Mouse (Mus musculus): ENCODE data around the gene Fn3k. TPM values are rescaled to one million over a fixed set of nuclear protein-coding genes. Genes with fewer than 3 reads are reported as not detected.
A peak's percentile ranks its signal among the peaks of the same experiment; 100 is the strongest.

The Fn3k gene
- 7.7 and 7.8 TPM in 2 replicates for polyA plus RNA-seq (2015; fragmentation: Nextera tagmentation; extraction: Ambion mirVana)

DNA sequence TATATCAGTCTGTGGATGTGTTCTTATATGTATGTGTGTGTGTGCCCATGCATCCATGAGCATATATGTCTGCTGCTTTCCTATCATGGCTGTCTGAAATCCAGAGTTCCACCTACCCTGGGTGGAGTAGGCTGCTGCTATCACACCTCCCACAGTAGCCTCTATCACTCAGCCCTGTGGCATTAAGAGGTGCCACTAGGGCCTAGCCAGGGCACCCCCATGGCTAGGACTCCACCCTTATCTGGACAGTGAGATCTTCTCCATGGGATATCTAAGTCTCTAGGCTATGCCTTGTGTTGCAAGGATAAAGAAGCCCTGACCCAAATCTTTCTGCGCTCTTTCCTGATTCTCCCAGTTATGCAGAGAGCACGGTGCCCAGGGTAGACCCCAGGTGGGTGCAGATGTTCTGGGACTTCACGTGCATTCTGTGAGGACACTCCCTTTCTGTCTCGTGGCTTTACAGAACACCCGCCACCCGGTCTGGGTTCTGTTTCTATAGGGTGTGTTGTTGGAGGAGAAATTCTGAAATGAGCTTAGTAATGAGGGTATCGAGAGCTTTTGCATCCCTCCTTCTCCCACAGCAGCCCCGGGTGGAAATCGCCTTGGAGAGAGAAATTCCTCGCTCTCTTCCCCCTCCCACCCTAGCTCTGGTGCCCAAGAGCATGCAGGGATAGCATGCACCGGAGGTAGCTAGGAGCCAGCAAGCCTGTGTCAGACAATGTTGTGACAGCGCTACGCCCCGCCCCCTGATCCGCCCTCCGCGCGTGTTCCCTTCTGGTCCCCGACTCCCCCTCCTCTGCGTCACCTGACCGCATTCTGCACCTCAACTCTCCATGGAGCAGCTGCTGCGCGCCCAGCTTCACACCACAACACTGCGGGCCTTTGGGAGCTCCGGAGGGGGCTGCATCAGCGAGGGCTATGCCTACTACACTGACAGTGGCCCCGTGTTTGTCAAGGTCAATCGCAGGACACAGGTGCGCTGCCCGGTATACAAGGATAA is at the start of gene Fn3k:
Gene Fn3k, plus strand, starts transcription at position 758 of the 1,000 bp plus-strand sequence.
- Histone ChIP-seq H3K27me3 (replicated peaks; ENCODE audit: control insufficient read depth, insufficient read depth, low read length) (no peaks in the 10 kb centered on the region), H3K27ac (ENCODE audit: low read depth, low read length) (peak within 1 kb of the TSS; percentile 66), H3K4me1 (ENCODE audit: control insufficient read depth, insufficient read depth, low read depth, low read length) (peaks cover 11% of the 10 kb centered on the region), H3K36me3 (ENCODE audit: control insufficient read depth, insufficient read depth, low read length) (peaks cover 3% of the 10 kb centered on the region; the same call in 1 of the 2 replicates), H3K9me3 (ENCODE audit: control insufficient read depth, low read length) (no peaks in the 10 kb centered on the region), H3K9ac (ENCODE audit: low read depth, low read length) (peak within 1 kb of the TSS; percentile 70), H3K4me2 (ENCODE audit: low read length) (peak within 1 kb of the TSS; percentile 76), H3K4me3 (ENCODE audit: low read length) (peak within 1 kb of the TSS; percentile 58)
- WGBS: 5% methylated on average over 29 of the region's 30 CpGs
- peak; percentile 98 for ATAC-seq

DNA sequence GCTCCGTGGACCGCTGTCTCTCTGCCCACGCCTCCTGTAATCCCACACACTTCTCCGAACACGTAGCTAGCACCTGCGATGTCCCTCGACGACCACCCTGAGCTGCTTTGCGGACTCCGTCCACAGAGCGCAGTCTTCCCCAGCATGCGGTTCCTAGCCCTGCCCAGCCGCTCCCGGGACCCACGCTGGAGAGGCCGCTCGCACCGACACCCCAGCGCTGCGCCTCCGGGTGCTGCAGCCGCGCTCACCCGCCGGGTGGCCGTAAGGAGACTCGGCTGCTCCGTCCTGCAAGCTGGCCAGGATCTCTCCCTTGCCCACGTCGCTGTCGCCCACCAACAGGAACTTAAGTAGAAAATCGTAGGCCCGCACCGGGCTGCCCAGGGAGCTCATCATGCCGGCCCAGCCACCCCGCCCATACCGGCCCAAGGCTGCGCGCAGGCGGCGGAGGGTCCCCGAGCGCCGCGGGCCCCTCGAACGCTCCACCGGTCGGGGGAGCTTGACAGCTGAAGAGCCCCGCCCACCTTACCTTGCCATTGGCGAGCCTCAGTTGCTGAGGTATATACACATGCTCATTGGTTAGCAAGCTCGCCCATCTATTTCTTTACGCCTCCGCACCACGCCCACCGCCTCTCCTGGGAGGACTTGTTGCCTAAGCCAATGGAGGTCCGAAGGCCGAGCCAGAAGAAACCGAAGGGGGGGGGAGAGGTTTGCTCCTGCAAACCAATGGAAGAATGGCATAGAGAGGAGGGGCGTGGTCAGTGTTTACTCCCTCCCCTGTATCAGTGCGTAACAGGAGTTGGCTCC is 46.8 kb upstream of the Fn3k start, which contains the start of gene Rab40b:
Gene Rab40b, minus strand, starts transcription at position 502 of the 804 bp plus-strand sequence.
- peaks cover 13% of the 10 kb centered on the region for H3K4me1 ChIP-seq (ENCODE audit: control insufficient read depth, insufficient read depth, low read depth, low read length)
- WGBS: 1% methylated on average over 61 of the region's 61 CpGs

DNA sequence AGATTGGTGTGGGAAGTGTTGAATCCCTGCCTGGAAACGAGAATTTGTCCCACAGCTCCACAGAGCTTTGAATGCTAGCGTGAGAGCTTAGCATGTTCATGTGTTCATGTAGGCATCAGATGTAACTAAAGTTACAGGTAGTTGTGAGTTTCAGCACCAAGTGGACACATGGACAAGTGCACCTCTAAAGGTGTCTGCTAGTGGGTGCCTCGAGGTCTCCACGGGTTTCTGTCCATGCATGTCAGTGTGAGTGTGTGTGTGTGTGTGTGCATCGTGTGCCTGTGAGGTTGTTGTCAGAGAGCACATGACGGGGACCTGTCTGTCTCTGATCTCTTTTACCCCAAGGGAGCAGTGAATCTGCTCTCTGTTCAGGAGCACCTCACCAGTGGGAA is 46.2 kb upstream of the Fn3k start:
- no peak for ATAC-seq
- 11% methylated on average over 6 of the region's 6 CpGs for WGBS
- H3K9me3 ChIP-seq (ENCODE audit: control insufficient read depth, low read length): no peaks in the 10 kb centered on the region
- peak overlapping the region; percentile 88 for H3K4me2 ChIP-seq (ENCODE audit: low read length)
- H3K27ac ChIP-seq (ENCODE audit: low read depth, low read length): no peak overlapping the region; the same call in 1 of the 2 replicates
- no peak overlapping the region for H3K9ac ChIP-seq (ENCODE audit: low read depth, low read length)
- no peaks in the 10 kb centered on the region for H3K27me3 ChIP-seq (replicated peaks; ENCODE audit: control insufficient read depth, insufficient read depth, low read length)
- H3K4me1 ChIP-seq (ENCODE audit: control insufficient read depth, insufficient read depth, low read depth, low read length): peaks cover 13% of the 10 kb centered on the region
- no peaks in the 10 kb centered on the region for H3K36me3 ChIP-seq (ENCODE audit: control insufficient read depth, insufficient read depth, low read length)
- H3K4me3 ChIP-seq (ENCODE audit: low read length): peak overlapping the region; percentile 77

More for the DNA sequence above, 46.8 kb upstream of the Fn3k start, which contains the start of gene Rab40b:
- Histone ChIP-seq H3K27me3 (replicated peaks; ENCODE audit: control insufficient read depth, insufficient read depth, low read length) (no peaks in the 10 kb centered on the region), H3K9ac (ENCODE audit: low read depth, low read length) (peak within 1 kb of the TSS; percentile 84), H3K9me3 (ENCODE audit: control insufficient read depth, low read length) (no peaks in the 10 kb centered on the region), H3K36me3 (ENCODE audit: control insufficient read depth, insufficient read depth, low read length) (no peaks in the 10 kb centered on the region), H3K27ac (ENCODE audit: low read depth, low read length) (peak within 1 kb of the TSS; percentile 65), H3K4me3 (ENCODE audit: low read length) (peak within 1 kb of the TSS; percentile 77), H3K4me2 (ENCODE audit: low read length) (peak within 1 kb of the TSS; percentile 88)
- peak; percentile 99 for ATAC-seq

DNA sequence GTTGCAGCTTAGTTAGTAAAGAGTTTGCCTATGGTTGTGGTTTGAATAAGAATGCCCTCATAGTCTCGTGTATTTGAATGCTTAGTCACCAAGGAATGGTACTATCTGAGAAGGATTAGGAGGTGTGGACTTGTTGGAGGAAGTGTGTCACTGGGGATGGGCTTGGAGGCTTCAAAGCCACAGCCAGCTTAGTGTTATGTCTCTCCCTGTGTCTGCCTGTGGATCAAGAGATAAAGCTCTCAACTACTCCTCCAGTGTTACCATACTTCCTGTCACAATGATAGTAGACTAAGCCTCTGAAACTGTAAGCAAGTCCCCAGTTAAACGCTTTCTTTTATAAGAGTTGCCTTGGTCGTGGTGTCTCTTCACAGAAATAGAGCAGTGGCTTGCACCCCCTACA is 43.9 kb upstream of the Fn3k start:
- ATAC-seq: no peak
- Histone ChIP-seq H3K4me1 (ENCODE audit: control insufficient read depth, insufficient read depth, low read depth, low read length) (peaks cover 13% of the 10 kb centered on the region), H3K9ac (ENCODE audit: low read depth, low read length) (no peak overlapping the region), H3K27me3 (replicated peaks; ENCODE audit: control insufficient read depth, insufficient read depth, low read length) (no peaks in the 10 kb centered on the region), H3K36me3 (ENCODE audit: control insufficient read depth, insufficient read depth, low read length) (no peaks in the 10 kb centered on the region), H3K27ac (ENCODE audit: low read depth, low read length) (no peak overlapping the region), H3K4me2 (ENCODE audit: low read length) (no peak overlapping the region), H3K4me3 (ENCODE audit: low read length) (no peak overlapping the region), H3K9me3 (ENCODE audit: control insufficient read depth, low read length) (no peaks in the 10 kb centered on the region)
- WGBS: 70% methylated on average over 3 of the region's 3 CpGs

DNA sequence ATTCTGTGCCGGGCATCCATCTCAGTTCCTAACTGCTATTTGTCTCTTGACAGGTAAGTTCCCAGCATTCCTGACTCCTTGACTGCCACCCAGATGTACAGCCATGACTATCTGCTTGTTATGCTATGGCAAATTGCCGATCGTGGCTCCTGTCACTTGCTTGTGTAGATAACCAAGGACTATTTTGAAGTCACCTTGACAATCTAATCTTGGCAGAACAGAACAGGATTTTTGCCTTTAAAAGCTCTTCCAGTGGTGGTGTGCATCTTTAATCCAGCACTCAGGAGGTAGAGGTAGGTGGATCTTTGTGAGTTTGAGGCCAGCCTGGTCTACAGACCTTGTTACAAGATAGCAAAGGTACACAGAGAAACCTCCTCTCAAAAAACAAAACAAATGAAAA is 42.3 kb upstream of the Fn3k start:
- Histone ChIP-seq H3K9ac (ENCODE audit: low read depth, low read length) (no peak overlapping the region), H3K27me3 (replicated peaks; ENCODE audit: control insufficient read depth, insufficient read depth, low read length) (no peaks in the 10 kb centered on the region), H3K36me3 (ENCODE audit: control insufficient read depth, insufficient read depth, low read length) (no peaks in the 10 kb centered on the region), H3K4me2 (ENCODE audit: low read length) (no peak overlapping the region), H3K4me1 (ENCODE audit: control insufficient read depth, insufficient read depth, low read depth, low read length) (peaks cover 4% of the 10 kb centered on the region; the same call in 1 of the 2 replicates), H3K27ac (ENCODE audit: low read depth, low read length) (no peak overlapping the region), H3K9me3 (ENCODE audit: control insufficient read depth, low read length) (no peaks in the 10 kb centered on the region), H3K4me3 (ENCODE audit: low read length) (no peak overlapping the region)
- 89% methylated on average over 3 of the region's 3 CpGs for WGBS
- no peak for ATAC-seq

DNA sequence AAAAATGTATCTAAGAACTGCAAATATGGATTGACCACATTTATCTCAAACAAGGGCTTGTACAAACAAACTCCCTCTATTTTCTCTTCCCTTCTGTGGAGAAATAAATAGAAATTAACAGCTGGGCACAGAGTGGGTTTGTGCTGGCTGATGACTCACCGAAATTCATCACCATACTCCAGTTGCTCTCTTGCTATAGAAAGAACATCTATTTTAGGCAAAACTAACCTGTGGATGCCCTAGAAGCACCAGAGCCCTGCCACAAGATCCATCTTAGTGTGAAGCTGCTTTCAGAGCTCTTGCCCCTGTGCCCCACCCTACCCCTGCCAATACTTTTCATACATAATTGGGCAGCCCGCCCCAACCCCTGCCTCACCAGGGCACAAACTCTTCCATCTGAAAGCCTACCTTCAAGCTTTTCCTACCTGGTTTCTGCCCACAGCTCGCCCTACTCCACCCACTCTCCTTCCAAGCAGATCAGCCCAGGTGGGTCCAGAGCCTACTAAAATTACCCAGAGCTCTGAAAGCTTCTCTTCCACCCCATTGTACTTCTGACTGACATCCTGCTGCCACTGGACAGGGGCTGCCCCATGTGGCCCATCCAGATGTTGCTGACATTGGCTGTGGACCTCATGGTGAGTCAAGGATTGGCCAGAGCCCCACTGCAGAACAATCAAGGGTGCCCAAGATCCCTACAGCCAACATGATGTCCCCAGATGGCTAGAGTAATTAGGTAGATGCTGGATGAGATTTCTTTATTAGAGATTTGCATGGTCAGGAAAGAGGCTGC is 27.2 kb upstream of the Fn3k start:
- H3K9me3 ChIP-seq (ENCODE audit: control insufficient read depth, low read length): no peaks in the 10 kb centered on the region
- H3K4me1 ChIP-seq (ENCODE audit: control insufficient read depth, insufficient read depth, low read depth, low read length): no peaks in the 10 kb centered on the region
- H3K27ac ChIP-seq (ENCODE audit: low read depth, low read length): no peak overlapping the region
- H3K27me3 ChIP-seq (replicated peaks; ENCODE audit: control insufficient read depth, insufficient read depth, low read length): no peaks in the 10 kb centered on the region
- WGBS: 77% methylated on average over 3 of the region's 3 CpGs
- H3K9ac ChIP-seq (ENCODE audit: low read depth, low read length): no peak overlapping the region
- no peak overlapping the region for H3K4me3 ChIP-seq (ENCODE audit: low read length)
- H3K4me2 ChIP-seq (ENCODE audit: low read length): no peak overlapping the region
- H3K36me3 ChIP-seq (ENCODE audit: control insufficient read depth, insufficient read depth, low read length): no peaks in the 10 kb centered on the region
- ATAC-seq: no peak

DNA sequence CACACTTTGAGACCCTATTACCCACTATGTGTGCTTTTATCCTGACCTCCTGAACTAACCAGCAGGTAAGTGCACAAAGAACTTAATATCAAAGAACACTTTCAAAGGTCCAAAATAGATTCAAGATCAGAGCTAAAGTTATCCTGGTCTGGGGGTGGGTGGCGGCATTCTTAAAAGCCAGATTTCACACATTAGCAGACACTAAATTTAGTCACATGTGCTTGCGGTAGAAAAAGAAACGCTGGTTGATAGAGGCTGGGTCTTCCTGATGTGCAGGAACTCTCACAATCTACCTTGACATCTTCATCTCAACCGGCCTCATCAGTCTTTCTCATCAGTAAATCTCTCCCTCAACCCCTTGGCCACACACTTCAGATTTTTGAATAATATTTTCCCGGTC is 20.0 kb upstream of the Fn3k start:
- Histone ChIP-seq H3K27me3 (replicated peaks; ENCODE audit: control insufficient read depth, insufficient read depth, low read length) (no peaks in the 10 kb centered on the region), H3K27ac (ENCODE audit: low read depth, low read length) (no peak overlapping the region), H3K4me2 (ENCODE audit: low read length) (no peak overlapping the region), H3K36me3 (ENCODE audit: control insufficient read depth, insufficient read depth, low read length) (no peaks in the 10 kb centered on the region), H3K9ac (ENCODE audit: low read depth, low read length) (no peak overlapping the region), H3K4me3 (ENCODE audit: low read length) (no peak overlapping the region), H3K9me3 (ENCODE audit: control insufficient read depth, low read length) (no peaks in the 10 kb centered on the region), H3K4me1 (ENCODE audit: control insufficient read depth, insufficient read depth, low read depth, low read length) (no peaks in the 10 kb centered on the region)
- 85% methylated on average over 5 of the region's 5 CpGs for WGBS
- no peak for ATAC-seq

DNA sequence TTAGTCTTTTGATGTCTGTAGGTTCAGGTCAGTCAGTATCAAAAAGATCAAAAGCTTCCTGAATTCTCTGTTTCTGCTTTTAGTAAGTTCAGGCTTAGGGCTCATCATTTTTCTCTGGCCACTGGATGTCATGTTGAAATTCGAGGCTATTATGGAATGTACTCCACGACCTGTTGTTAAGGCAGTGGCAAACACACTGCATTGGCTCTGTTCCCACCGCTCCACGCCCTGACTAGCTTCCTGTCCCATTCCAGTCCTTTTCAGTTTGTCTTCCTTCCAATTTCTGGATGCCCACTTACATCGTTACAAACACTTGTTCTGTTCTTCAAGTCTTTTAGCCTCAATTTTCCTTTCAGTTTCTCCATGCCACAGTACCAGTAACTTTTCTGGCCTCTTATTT is 19.4 kb upstream of the Fn3k start:
- WGBS: 72% methylated on average over 5 of the region's 5 CpGs
- Histone ChIP-seq H3K4me3 (ENCODE audit: low read length) (no peak overlapping the region), H3K4me1 (ENCODE audit: control insufficient read depth, insufficient read depth, low read depth, low read length) (no peaks in the 10 kb centered on the region), H3K9ac (ENCODE audit: low read depth, low read length) (no peak overlapping the region), H3K9me3 (ENCODE audit: control insufficient read depth, low read length) (no peaks in the 10 kb centered on the region), H3K36me3 (ENCODE audit: control insufficient read depth, insufficient read depth, low read length) (no peaks in the 10 kb centered on the region), H3K27ac (ENCODE audit: low read depth, low read length) (no peak overlapping the region), H3K27me3 (replicated peaks; ENCODE audit: control insufficient read depth, insufficient read depth, low read length) (no peaks in the 10 kb centered on the region), H3K4me2 (ENCODE audit: low read length) (no peak overlapping the region)
- no peak for ATAC-seq

All from hindbrain, embryonic 16.5 days (tissue).